Mouse (Mus musculus): ENCODE results near the gene Gdap1l1. TPM values are rescaled to one million over a fixed set of nuclear protein-coding genes. Genes with fewer than 3 reads are reported as not detected.
A peak's percentile ranks its signal among the peaks of the same experiment; 100 is the strongest.

Gdap1l1 gene
- total RNA-seq (2021) (not detected), polyA plus RNA-seq (2012; rRNA removed) (0.23 and 0.25 TPM in 2 replicates)
- long read RNA-seq = 0 reads

DNA sequence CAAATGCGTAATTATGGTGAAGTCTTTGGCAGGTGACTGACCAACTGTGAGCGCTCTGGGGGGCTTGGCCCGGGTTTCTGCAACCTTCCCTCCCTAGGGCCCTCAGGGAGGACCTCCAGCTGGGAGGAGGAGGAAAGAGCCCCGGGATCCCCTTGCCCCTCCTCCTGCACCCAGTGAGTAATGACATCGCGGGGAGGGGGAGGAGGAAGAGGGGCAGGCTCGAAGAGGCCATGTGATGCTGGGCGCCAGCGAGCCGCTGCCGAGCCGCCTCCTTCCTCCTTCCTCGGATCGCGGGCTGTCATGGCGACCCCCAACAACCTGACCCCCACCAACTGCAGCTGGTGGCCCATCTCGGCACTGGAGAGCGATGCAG, at the start of gene Gdap1l1:
Gene Gdap1l1 (plus strand): TSS at position 231 of the 373 bp plus-strand sequence.
- H3K27ac ChIP-seq = no peak within 1 kb of the TSS
- no peaks in the 10 kb centered on the region for H3K4me1 ChIP-seq (ENCODE audit: control insufficient read depth, insufficient read depth, low read length)
- 3% methylated on average over 15 of the region's 18 CpGs for WGBS
- H3K36me3 ChIP-seq (ENCODE audit: control insufficient read depth, insufficient read depth, low read length) = no peaks in the 10 kb centered on the region
- intact Hi-C loops (cut with DNase I) = no loop called here
- no peaks in the 10 kb centered on the region for H3K79me2 ChIP-seq (replicated peaks; ENCODE audit: control insufficient read depth, insufficient read depth, low read length)
- DNase-seq = no peak
- peak within 1 kb of the TSS; percentile 12; the same call in 1 of the 2 replicates for H3K4me3 ChIP-seq
- H3K9ac ChIP-seq (ENCODE audit: low read depth, low read length) = no peak within 1 kb of the TSS
- TF ChIP-seq EP300 (IDR thresholded peaks at IDR 0.05; ENCODE audit: insufficient read depth, low read depth, low read length) (no peak), CTCF (IDR thresholded peaks at IDR 0.05) (no peak), POLR2A (IDR thresholded peaks at IDR 0.05; ENCODE audit: insufficient read depth, low read depth, low read length) (no peak)
- peaks cover 6% of the 10 kb centered on the region for H3K27me3 ChIP-seq (ENCODE audit: control insufficient read depth, insufficient read depth, low read length)

DNA sequence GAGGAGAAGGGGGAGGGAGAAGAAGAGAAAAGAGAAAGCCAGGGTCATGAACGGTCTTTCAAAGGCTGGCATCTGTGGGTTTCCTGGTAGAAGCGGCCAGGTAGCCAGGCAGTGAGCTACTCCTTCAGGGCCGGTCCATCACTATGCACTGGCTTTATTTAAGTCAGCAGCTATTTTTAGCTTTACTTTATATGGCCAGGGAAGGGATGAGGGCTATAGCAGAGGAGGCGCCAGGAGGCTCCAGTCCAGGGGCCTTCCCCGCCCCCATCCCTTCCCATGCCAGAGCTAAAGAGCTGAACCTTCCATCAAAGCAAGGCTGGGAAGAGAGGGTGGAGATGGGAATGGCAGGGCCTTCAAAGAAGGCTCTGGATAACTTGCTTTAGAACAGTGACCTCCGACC, 45.8 kb upstream of the Gdap1l1 start:
- Histone ChIP-seq H3K27ac (peak overlapping the region; percentile 97), H3K9ac (ENCODE audit: low read depth, low read length) (peak overlapping the region; percentile 63)

DNA sequence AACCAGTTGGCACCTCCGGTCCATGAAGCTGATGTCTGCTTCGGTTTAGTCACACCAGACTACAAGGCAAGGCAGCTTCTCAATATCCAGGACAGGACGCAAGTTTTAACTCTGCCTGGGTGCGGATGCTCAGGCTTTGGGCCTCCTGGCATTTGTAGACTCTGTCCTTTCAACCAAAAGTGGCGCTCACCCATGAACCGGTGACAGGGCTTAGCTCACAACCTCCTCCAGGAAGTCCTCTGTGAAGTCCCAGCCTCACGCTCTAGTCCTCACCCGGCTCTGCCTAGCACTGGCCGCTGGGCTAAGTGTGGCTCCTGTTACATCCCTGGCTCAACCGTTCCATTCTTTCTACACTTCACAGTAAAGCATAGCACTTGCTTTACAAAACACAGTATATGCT, 45.0 kb upstream of the Gdap1l1 start:
- Histone ChIP-seq H3K27me3 (ENCODE audit: control insufficient read depth, insufficient read depth, low read length) (no peaks in the 10 kb centered on the region), H3K36me3 (ENCODE audit: control insufficient read depth, insufficient read depth, low read length) (peaks cover 11% of the 10 kb centered on the region), H3K4me3 (peak overlapping the region; percentile 63), H3K27ac (peak overlapping the region; percentile 97), H3K4me1 (ENCODE audit: control insufficient read depth, insufficient read depth, low read length) (peaks cover 9% of the 10 kb centered on the region), H3K9ac (ENCODE audit: low read depth, low read length) (peak overlapping the region; percentile 54), H3K79me2 (replicated peaks; ENCODE audit: control insufficient read depth, insufficient read depth, low read length) (0 out of 2 replicates have a peak, but pooled peaks cover 1% of the 10 kb centered on the region)
- DNase-seq = no peak
- intact Hi-C loops (cut with DNase I) = loop anchor here (2.0 kb wide), 1 partner anchor 28 kb away; no protein-coding TSS in a partner anchor
- 0 out of 2 replicates have a peak, but pooled peaks have one; percentile 17 for TF ChIP-seq POLR2A (IDR thresholded peaks at IDR 0.05; ENCODE audit: insufficient read depth, low read depth, low read length)
- no peak for TF ChIP-seq EP300 (IDR thresholded peaks at IDR 0.05; ENCODE audit: insufficient read depth, low read depth, low read length)
- WGBS = 56% methylated on average over 10 of the region's 10 CpGs

More for the DNA sequence above, 45.8 kb upstream of the Gdap1l1 start:
- 25% methylated on average over 6 of the region's 6 CpGs for WGBS
- Histone ChIP-seq H3K27me3 (ENCODE audit: control insufficient read depth, insufficient read depth, low read length) (no peaks in the 10 kb centered on the region), H3K4me3 (no peak overlapping the region; the same call in 1 of the 2 replicates), H3K4me1 (ENCODE audit: control insufficient read depth, insufficient read depth, low read length) (peaks cover 9% of the 10 kb centered on the region), H3K36me3 (ENCODE audit: control insufficient read depth, insufficient read depth, low read length) (peaks cover 13% of the 10 kb centered on the region), H3K79me2 (replicated peaks; ENCODE audit: control insufficient read depth, insufficient read depth, low read length) (0 out of 2 replicates have a peak, but pooled peaks cover 1% of the 10 kb centered on the region)
- DNase-seq = peak; percentile 73 to 82
- TF ChIP-seq CTCF (IDR thresholded peaks at IDR 0.05) (no peak), EP300 (IDR thresholded peaks at IDR 0.05; ENCODE audit: insufficient read depth, low read depth, low read length) (0 out of 2 replicates have a peak, but pooled peaks have one; percentile 38), POLR2A (IDR thresholded peaks at IDR 0.05; ENCODE audit: insufficient read depth, low read depth, low read length) (peak; percentile 53)
- intact Hi-C loops (cut with DNase I) = loop anchor here (2.0 kb wide), 1 partner anchor 28 kb away; no protein-coding TSS in a partner anchor

DNA sequence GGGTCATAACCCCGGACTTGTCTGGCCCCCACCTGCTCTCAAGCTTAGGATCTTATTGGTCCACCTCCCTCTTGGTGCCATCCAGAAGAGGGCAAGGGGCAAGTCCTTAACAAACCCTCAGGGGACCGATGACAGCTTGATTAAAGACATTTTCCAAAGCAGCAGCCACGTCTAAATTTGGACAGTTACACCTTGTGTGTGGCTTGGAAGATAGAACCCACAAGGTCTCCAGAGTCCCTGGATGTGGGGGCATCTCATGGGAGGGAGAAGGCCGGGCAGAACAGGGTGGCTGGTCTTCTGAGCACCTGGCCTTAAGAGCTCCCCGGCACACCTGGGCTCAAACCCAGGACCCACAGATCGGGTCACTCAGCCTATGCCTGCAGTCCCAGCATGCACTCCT, 44.3 kb upstream of the Gdap1l1 start:
- Histone ChIP-seq H3K27ac (peak overlapping the region; percentile 97), H3K79me2 (replicated peaks; ENCODE audit: control insufficient read depth, insufficient read depth, low read length) (0 out of 2 replicates have a peak, but pooled peaks cover 1% of the 10 kb centered on the region), H3K27me3 (ENCODE audit: control insufficient read depth, insufficient read depth, low read length) (no peaks in the 10 kb centered on the region), H3K4me3 (peak overlapping the region; percentile 63), H3K4me1 (ENCODE audit: control insufficient read depth, insufficient read depth, low read length) (peaks cover 12% of the 10 kb centered on the region), H3K36me3 (ENCODE audit: control insufficient read depth, insufficient read depth, low read length) (peaks cover 10% of the 10 kb centered on the region), H3K9ac (ENCODE audit: low read depth, low read length) (peak overlapping the region; percentile 47)
- 43% methylated on average over 6 of the region's 6 CpGs for WGBS
- TF ChIP-seq POLR2A (IDR thresholded peaks at IDR 0.05; ENCODE audit: insufficient read depth, low read depth, low read length) (no peak), CTCF (IDR thresholded peaks at IDR 0.05) (no peak), EP300 (IDR thresholded peaks at IDR 0.05; ENCODE audit: insufficient read depth, low read depth, low read length) (no peak)
- intact Hi-C loops (cut with DNase I) = loop anchor here (2.0 kb wide), 1 partner anchor 29 kb away; no protein-coding TSS in a partner anchor
- peak in 1 of 2 experiments; percentile 39 for DNase-seq

DNA sequence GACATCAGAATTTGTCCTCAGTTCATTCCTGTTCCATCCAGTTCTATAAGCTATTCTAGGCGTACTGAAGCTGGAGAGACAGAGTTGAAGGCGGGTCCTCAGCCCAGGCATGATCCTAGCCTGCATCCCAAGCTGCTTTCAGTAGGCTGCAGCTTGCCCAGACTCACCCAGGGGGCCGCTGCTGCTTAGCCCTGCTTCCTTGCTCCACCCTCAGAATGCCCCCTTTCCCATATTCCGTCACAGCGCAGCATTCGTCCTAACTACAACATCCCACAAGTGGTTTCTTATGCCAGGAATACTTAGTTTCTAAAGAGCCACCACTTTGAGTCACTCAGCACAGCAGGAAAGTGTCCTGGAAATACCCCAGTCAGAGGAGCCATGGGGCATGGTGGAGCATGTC, 43.3 kb upstream of the Gdap1l1 start:
- Histone ChIP-seq H3K9ac (ENCODE audit: low read depth, low read length) (peak overlapping the region; percentile 47), H3K4me1 (ENCODE audit: control insufficient read depth, insufficient read depth, low read length) (peaks cover 13% of the 10 kb centered on the region), H3K4me3 (peak overlapping the region; percentile 63), H3K27me3 (ENCODE audit: control insufficient read depth, insufficient read depth, low read length) (no peaks in the 10 kb centered on the region), H3K79me2 (replicated peaks; ENCODE audit: control insufficient read depth, insufficient read depth, low read length) (0 out of 2 replicates have a peak, but pooled peaks cover 1% of the 10 kb centered on the region), H3K27ac (peak overlapping the region; percentile 97), H3K36me3 (ENCODE audit: control insufficient read depth, insufficient read depth, low read length) (peaks cover 5% of the 10 kb centered on the region)
- WGBS = 55% methylated on average over 6 of the region's 6 CpGs
- peak; percentile 41 for TF ChIP-seq POLR2A (IDR thresholded peaks at IDR 0.05; ENCODE audit: insufficient read depth, low read depth, low read length)
- no peak for TF ChIP-seq EP300 (IDR thresholded peaks at IDR 0.05; ENCODE audit: insufficient read depth, low read depth, low read length)
- DNase-seq = no peak
- intact Hi-C loops (cut with DNase I) = no loop called here

DNA sequence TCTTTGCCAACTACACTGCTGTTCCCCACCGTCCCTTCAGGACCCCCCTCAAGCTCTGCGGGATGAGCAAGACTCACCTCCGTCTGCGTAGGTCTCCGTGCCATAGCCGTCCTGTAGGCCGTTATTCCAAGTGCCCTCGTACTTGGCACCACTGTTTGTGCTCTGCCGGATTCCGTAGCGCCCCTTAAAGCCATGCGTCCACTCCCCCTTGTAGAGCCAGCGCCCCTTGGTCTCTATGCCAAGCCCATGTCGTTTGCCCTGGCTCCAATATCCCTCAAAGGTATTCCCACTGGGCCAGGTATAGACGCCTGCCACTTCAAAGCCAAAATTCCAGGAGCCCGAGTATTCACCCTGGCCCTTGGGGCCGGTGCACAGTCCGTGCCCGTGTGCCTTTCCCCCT, 41.2 kb upstream of the Gdap1l1 start:
- H3K4me3 ChIP-seq = peak overlapping the region; percentile 63
- WGBS = 53% methylated on average over 19 of the region's 19 CpGs
- no peaks in the 10 kb centered on the region; the same call in 1 of the 2 replicates for H3K36me3 ChIP-seq (ENCODE audit: control insufficient read depth, insufficient read depth, low read length)
- H3K79me2 ChIP-seq (replicated peaks; ENCODE audit: control insufficient read depth, insufficient read depth, low read length) = no peaks in the 10 kb centered on the region
- intact Hi-C loops (cut with DNase I) = no loop called here
- H3K9ac ChIP-seq (ENCODE audit: low read depth, low read length) = peak overlapping the region; percentile 91
- peaks cover 6% of the 10 kb centered on the region for H3K4me1 ChIP-seq (ENCODE audit: control insufficient read depth, insufficient read depth, low read length)
- DNase-seq = no peak
- peak overlapping the region; percentile 97 for H3K27ac ChIP-seq
- no peaks in the 10 kb centered on the region for H3K27me3 ChIP-seq (ENCODE audit: control insufficient read depth, insufficient read depth, low read length)
- TF ChIP-seq EP300 (IDR thresholded peaks at IDR 0.05; ENCODE audit: insufficient read depth, low read depth, low read length) = no peak
- TF ChIP-seq POLR2A (IDR thresholded peaks at IDR 0.05; ENCODE audit: insufficient read depth, low read depth, low read length) = peak; percentile 26; the same call in 1 of the 2 replicates

All from heart, adult 2 months (tissue).